Mouse (Mus musculus) inflammation-experienced regulatory T-cells, adult 6 months (primary cell): Measurements from ENCODE around the gene Gcfc2. TPM values are rescaled to one million over a fixed set of nuclear protein-coding genes. Genes with fewer than 3 reads are reported as not detected.

Source experiments
- ATAC-seq: one replicate; pipeline ENCODE4 v1.8.0; 2017
- polyA plus RNA-seq, 3 experiments: library from polyadenylated mRNA; unstranded; fragments of 100-300 nt; shearing (Covaris generic); gene quantifications; one replicate each; pipeline ENCODE4 v1.2.1; 2017

The Gcfc2 gene
- polyA plus RNA-seq, 3 experiments from 2014 or later = 3.7 to 6.5 (median 5.0) TPM

DNA sequence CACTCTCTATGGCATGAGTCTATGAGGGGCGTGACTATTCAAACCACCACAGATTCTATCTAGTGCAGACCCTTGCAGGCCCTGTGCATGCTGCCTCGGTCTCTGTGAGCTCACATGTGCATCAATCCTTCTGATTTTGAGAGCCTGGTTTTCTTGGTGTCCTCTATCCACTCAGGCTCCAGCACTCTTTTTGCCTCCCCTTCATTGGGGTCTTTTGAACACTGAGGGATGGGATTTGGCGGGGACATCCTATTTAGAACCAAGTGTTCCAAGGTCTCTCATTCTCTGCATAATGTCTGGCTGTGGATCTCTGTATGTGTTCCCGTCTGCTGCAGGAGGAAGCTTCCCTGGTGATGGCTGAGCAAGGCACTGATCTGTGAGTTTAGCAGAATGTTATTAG, 55.8 kb downstream of the Gcfc2 start:
- ATAC-seq = no peak

DNA sequence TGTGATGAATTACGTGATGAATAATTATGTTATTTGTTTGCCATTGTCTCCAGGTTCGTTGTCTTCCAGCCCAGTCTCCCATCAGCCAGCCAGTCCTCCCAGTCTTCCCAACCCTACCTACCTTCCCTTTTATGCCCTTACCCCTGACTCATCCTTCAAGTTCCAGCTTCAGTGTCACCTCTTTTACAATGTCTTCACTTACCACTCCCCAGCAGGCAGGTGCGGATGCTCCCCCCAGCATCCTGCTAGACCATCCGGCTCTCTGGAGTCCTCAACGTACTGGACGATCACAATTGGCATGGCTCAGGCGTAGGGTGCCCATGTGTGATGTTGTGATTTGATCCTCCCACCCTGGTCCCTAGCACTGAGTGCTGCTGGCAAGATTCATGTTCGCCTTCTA, 62.7 kb downstream of the Gcfc2 start:
- ATAC-seq = no peak

DNA sequence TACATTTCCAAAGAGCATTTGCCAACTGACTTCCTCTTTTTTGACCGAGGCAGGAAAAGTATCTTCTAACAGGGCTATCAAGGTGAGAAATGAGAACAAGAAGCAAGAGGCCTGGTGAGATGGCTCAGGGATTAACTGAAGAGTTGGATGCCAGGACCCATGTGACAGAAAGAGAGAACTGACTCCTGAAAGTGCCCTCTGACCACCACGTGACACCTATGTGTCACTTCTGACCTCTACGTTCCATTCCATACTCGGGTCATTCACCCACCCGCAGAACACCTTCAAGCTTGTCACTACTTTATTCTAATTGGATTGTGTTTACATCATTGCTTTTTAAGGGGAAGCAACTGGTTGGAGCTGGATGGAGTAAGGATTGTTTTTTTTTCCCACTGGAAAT, 63.1 kb downstream of the Gcfc2 start:
- ATAC-seq = no peak

DNA sequence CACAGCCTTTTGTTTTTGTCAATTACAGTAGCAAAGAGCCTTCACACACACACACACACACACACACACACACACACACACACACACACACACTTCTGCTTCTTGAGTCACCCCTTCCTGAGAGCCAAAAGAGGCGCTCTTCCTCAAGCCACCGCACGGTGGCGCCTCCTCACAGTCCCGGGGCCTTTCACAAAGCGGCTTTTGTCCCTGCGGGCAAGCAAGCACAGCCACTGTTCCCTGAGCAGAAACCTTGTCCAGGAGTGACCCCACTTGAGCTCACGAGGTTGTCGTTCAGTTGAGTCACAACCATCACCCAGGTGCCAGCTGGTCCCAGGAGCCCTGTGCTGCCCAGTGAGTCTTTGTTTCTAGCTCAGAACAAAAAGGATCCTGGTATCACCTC, 63.5 kb downstream of the Gcfc2 start:
- peak; percentile 58 for ATAC-seq

DNA sequence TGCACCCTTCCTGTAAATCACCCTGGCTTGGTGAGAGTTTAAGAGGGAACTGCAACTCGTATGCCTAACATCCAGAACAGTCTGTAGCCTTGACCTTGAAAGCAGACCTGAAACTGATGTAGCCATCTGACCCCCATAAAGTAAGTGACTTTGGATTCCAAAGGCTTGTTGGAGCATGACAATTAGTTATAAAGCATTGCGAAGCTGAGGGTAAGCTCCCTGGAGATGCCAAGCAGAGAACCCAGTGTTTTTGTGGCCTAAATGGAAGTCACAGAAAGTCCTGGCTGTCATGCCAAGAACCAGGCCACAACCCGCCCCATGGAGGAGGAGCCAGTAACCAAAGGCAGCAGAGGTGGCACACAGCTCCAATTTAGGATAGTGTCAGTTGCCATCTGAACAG, 64.1 kb downstream of the Gcfc2 start:
- ATAC-seq = no peak

DNA sequence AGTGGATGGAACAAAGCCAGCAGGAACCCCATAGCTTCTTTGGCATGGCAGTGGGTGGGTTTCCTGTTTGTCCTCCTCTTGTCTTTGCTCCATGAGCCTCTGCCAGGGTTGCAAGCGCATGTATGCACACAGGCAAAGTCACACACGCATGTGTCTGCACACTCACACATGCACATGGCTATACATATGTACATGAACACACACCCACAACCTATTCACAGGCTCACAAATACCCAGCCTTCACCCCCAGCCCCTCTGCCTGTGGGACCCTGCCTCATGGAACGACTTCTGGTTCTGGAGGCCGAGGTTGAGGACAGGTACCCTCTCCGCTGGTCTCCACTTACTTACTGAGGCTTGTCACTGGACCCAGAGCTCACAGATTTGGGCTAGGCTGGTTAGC, 64.9 kb downstream of the Gcfc2 start:
- ATAC-seq = no peak

DNA sequence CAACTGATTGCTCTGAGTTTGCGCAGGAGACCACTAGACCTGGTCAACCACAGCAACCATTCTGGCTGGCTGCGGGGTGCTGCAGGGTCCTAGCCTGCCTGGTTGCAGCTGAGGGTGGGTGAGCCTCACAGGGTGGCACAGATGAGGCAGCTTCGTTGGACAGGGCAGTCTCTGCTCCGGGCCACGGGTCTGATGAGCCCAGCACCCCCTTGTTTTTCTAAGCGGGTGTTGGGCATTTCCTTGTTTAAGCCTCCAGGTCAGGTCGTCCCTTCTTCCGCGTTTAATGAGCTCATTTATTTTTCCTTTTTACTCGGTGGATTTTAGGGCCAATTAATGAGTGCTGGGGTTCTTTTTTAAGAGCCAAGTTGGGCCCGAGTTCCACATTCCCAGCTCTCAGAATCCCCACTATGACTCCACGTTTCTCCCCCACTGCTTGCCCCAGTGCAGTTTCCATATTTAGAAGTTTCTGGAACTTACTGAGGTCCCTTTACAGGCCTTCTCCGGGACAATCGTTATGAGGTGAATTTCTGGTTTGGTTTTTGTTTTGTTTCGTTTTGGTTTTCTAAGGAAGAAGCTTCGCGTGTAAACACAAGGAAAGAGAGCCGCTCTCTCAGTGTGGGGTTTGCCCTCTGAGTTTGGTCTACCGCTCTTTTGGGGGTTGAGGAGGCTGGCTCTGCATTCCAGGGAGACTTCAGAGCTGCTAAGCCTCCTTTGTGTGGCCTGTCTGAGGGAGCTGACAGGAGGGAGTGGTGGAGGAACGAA, 66.8 kb downstream of the Gcfc2 start:
- no peak for ATAC-seq

Other genes starting within 250 kb of the Gcfc2 start
- gene Mrpl19, start 42.3 kb downstream of the Gcfc2 start, polyA plus RNA-seq = 10 to 100 TPM; 59.9 to 82.1 (median 65.5) TPM
- not detected for gene Eva1a, start 117.4 kb downstream of the Gcfc2 start, polyA plus RNA-seq